Mouse (Mus musculus): ENCODE data around the gene Macrod1. TPM values are rescaled to one million over a fixed set of nuclear protein-coding genes. Genes with fewer than 3 reads are reported as not detected.

Gene Macrod1
- polyA plus RNA-seq (2015; fragmentation: Nextera tagmentation; extraction: Ambion mirVana) = 10.0 and 14.0 TPM in 2 replicates

DNA sequence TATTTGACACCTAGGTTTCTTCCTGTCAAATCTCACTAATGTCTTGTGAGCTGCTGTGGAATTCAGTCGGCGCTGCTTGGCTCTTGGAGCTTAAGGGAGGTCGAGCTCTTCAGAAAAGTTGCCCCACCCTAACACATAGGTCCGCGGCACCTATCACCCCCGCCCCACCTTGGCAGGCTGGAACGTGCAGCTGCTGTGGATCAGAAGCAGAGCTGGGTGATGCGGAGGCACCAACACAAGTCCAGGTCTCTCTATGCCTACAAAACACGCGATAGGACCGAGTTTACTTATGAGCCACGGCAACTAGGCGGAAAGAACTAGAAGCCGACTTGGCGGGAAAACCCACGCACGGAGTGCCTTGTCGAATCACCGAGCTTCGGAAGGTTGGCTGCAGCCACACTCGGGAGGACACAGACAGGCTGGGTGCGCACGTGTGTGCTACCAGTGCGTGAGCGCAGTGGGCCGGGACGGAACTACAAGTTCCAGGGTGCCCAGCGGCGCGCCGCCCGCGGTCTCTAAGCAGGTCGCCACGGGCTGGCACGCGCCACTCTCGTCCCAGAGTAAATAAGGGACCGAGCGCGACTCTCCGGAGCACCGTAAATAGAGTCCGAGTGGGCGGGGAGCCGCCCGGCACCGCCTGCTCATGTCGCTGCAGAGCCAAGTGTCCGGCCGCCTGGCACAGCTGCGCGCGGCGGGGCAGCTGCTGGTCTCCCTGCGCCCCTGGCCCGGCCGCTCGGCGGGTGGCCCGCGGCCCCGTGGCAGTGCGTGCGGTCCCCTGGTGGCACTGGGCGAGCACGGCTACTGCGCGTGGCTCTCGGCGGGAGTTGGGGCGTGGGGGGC lies at the start of gene Macrod1:
Macrod1 (plus strand) TSS at position 563 of the 840 bp plus-strand sequence.
- Histone ChIP-seq H3K9ac (ENCODE audit: low read length) (peak within 1 kb of the TSS; percentile 79), H3K27ac (ENCODE audit: low read length) (peak within 1 kb of the TSS; percentile 70), H3K4me1 (ENCODE audit: control insufficient read depth, insufficient read depth, low read length) (peaks cover 19% of the 10 kb centered on the region), H3K9me3 (replicated peaks; ENCODE audit: control insufficient read depth, low read length) (no peaks in the 10 kb centered on the region), H3K36me3 (ENCODE audit: control insufficient read depth, insufficient read depth, low read length) (no peaks in the 10 kb centered on the region), H3K27me3 (ENCODE audit: control insufficient read depth, insufficient read depth, low read length) (no peaks in the 10 kb centered on the region), H3K4me2 (ENCODE audit: low read depth, low read length) (peak within 1 kb of the TSS; percentile 99), H3K4me3 (replicated peaks; ENCODE audit: low read length) (peak within 1 kb of the TSS; percentile 69)
- under 1% methylated on average over 68 of the region's 72 CpGs for WGBS
- peak; percentile 80 for ATAC-seq (ENCODE audit: insufficient read depth, low FRiP score)

DNA sequence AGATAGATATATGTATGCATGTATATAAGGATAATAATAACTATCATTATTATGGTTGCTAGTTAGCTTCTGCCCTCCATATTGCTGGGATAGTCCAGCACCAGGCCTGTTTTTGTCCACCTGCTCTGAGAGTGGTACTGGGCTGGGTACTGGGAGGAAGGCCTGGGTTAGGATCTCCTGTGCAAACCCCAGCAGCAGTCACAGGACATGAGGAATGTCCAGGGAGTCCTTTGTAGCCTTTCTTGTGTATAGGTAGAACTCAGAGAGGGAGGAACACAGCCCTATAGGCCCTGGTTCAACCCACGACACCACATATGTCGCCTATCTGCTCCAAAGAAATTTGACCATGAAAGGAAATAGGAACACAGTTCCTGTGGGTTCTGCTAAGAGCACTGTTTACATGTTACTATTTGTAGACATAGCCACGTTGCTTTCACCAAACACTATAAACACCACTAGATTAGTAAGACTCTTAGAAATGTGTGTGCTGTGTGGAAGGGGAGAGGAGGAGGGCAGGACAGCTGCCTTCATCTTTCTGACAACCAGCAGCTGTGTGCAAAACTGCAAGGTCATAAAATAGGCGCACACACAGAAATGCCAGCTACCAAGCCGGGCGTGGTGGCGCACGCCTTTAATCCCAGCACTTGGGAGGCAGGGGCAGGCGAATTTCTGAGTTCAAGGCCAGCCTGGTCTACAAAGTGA lies 49.6 kb upstream of the Macrod1 start:
- ATAC-seq (ENCODE audit: insufficient read depth, low FRiP score) = 0 out of 2 replicates have a peak, but pooled peaks have one; percentile 29
- no peak overlapping the region for H3K4me3 ChIP-seq (replicated peaks; ENCODE audit: low read length)
- no peak overlapping the region for H3K9ac ChIP-seq (ENCODE audit: low read length)
- peaks cover 4% of the 10 kb centered on the region; the same call in 1 of the 2 replicates for H3K4me1 ChIP-seq (ENCODE audit: control insufficient read depth, insufficient read depth, low read length)
- no peaks in the 10 kb centered on the region for H3K27me3 ChIP-seq (ENCODE audit: control insufficient read depth, insufficient read depth, low read length)
- WGBS = 65% methylated on average over 9 of the region's 9 CpGs
- no peaks in the 10 kb centered on the region for H3K36me3 ChIP-seq (ENCODE audit: control insufficient read depth, insufficient read depth, low read length)
- peak overlapping the region; percentile 85 for H3K27ac ChIP-seq (ENCODE audit: low read length)
- H3K4me2 ChIP-seq (ENCODE audit: low read depth, low read length) = no peak overlapping the region
- H3K9me3 ChIP-seq (replicated peaks; ENCODE audit: control insufficient read depth, low read length) = no peaks in the 10 kb centered on the region

DNA sequence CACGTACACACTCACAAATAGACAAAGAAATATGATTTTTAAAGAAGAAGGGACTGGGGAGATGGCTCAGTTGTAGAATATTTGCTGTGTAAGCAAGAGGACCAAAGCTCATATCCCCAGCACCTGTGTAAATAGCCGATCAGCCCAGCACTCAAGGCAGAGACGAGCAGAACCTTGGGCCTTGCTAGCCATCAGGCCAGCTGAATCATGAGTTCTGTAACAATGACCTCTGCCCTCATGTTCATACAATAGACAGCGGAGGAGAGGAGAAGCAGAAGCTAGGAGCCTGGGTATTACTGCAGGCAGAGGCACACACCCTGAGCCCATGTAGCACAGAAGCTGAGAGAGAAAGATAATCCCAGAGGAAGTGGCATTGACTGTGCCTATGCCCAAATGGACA lies 44.2 kb upstream of the Macrod1 start:
- H3K27me3 ChIP-seq (ENCODE audit: control insufficient read depth, insufficient read depth, low read length) = no peaks in the 10 kb centered on the region
- no peaks in the 10 kb centered on the region for H3K4me1 ChIP-seq (ENCODE audit: control insufficient read depth, insufficient read depth, low read length)
- H3K4me2 ChIP-seq (ENCODE audit: low read depth, low read length) = no peak overlapping the region
- H3K27ac ChIP-seq (ENCODE audit: low read length) = no peak overlapping the region
- peak; percentile 58; the same call in 1 of the 2 replicates for ATAC-seq (ENCODE audit: insufficient read depth, low FRiP score)
- H3K4me3 ChIP-seq (replicated peaks; ENCODE audit: low read length) = no peak overlapping the region
- no peaks in the 10 kb centered on the region for H3K36me3 ChIP-seq (ENCODE audit: control insufficient read depth, insufficient read depth, low read length)
- WGBS = 62% methylated on average over 4 of the region's 4 CpGs
- H3K9ac ChIP-seq (ENCODE audit: low read length) = no peak overlapping the region
- H3K9me3 ChIP-seq (replicated peaks; ENCODE audit: control insufficient read depth, low read length) = no peaks in the 10 kb centered on the region

DNA sequence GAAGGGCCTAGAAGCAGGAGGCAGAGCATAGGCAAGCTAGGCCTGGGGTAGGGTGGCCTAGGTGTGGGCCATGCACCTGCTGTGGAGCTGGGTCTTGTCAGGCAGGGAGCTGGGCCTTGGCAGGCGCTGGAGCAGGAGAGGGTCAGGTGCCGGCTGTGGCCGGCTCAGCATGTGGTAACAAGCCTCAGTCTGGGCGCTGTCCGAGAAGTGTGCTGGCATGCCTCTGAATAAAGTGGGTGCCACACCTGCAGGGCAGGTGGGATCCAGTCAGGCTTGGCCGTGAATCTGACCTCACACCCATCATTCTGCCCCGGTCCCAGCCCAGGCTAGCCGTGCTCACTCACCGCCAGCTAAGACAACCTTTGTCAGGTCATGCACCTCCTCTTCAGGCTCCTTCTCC lies 42.6 kb upstream of the Macrod1 start:
- no peak for ATAC-seq (ENCODE audit: insufficient read depth, low FRiP score)
- no peaks in the 10 kb centered on the region for H3K4me1 ChIP-seq (ENCODE audit: control insufficient read depth, insufficient read depth, low read length)
- no peak overlapping the region for H3K4me3 ChIP-seq (replicated peaks; ENCODE audit: low read length)
- no peaks in the 10 kb centered on the region for H3K9me3 ChIP-seq (replicated peaks; ENCODE audit: control insufficient read depth, low read length)
- H3K36me3 ChIP-seq (ENCODE audit: control insufficient read depth, insufficient read depth, low read length) = no peaks in the 10 kb centered on the region
- H3K9ac ChIP-seq (ENCODE audit: low read length) = no peak overlapping the region
- H3K27ac ChIP-seq (ENCODE audit: low read length) = no peak overlapping the region
- H3K27me3 ChIP-seq (ENCODE audit: control insufficient read depth, insufficient read depth, low read length) = no peaks in the 10 kb centered on the region
- 82% methylated on average over 9 of the region's 9 CpGs for WGBS
- H3K4me2 ChIP-seq (ENCODE audit: low read depth, low read length) = no peak overlapping the region

DNA sequence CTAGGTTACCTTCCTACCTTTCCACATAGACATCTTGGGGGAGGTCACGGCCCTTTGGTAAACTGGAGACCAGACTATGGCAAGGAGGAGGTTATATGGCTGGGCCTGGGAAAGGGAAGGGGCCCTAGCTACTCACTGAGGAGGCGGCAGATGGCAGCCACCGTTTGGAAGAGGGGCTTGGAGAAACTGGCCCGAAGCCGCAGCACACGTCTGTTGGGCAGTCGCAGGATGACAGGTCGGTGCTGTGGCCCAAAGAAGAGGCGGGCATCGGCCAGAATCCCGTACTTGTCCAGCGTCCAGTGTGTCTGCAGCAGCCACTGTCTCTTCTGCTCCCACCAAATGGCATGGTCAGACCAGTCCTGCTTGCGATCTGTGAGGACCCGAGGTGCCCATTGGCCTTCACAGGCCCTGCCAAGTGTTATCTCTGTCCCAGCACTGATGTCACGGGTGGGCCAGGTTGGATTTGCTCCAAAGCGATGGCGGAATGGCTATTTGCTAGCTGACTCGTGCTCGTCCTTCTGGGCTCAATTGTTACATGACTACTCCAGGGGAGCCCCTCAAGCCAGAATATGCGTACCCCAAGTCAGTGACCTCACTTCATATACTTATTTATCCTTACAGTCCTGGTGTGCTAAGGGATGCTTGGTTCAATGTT lies 42.0 kb upstream of the Macrod1 start:
- Histone ChIP-seq H3K4me1 (ENCODE audit: control insufficient read depth, insufficient read depth, low read length) (no peaks in the 10 kb centered on the region), H3K36me3 (ENCODE audit: control insufficient read depth, insufficient read depth, low read length) (no peaks in the 10 kb centered on the region), H3K4me2 (ENCODE audit: low read depth, low read length) (no peak overlapping the region), H3K9me3 (replicated peaks; ENCODE audit: control insufficient read depth, low read length) (no peaks in the 10 kb centered on the region), H3K4me3 (replicated peaks; ENCODE audit: low read length) (no peak overlapping the region), H3K27ac (ENCODE audit: low read length) (no peak overlapping the region), H3K27me3 (ENCODE audit: control insufficient read depth, insufficient read depth, low read length) (no peaks in the 10 kb centered on the region), H3K9ac (ENCODE audit: low read length) (no peak overlapping the region)
- WGBS = 91% methylated on average over 20 of the region's 20 CpGs
- ATAC-seq (ENCODE audit: insufficient read depth, low FRiP score) = no peak

DNA sequence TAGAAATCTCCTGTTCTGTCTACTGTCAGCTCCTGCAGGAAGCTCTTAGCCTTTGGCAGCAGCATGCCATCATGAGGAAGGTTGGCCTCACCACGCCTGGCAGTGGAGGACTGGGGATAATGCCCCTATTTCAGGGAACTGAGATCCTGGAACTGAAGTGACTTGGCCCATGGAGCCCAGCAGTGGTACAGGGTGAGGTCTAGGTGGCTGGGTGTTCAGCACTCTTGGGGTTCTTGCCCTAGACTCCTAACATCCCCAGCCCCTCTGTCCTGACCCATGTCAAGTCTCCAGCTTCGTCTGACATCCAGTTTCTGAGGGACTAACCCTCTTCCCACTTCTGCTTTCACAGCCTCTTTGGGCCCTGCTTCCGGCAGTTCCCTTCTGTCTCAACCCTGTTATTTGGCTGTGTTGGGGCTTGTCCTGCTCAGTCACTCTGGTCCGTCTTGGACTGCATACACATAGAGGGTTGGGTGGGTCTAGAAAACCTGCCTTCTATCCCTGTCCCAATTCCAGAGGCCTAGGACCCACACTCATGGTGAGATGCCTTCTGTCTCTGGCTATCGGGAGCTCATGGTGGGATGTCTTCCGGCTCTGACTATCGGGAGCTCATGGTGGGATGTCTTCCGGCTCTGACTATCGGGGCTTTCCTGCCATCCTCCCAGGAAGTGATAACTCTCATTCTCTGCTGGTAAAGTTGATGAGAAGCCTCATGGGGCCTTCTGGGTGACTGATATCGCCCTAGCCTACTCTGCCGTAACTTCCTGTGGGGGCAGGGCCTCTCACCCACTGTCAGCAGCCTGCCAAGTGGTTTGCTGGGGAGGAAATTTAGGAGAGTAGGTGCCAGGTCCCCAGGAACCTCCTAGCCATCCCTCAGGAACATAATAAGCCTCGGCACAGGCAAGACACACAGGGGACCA lies 38.8 kb upstream of the Macrod1 start:
- Histone ChIP-seq H3K27ac (ENCODE audit: low read length) (peak overlapping the region; percentile 64), H3K4me3 (replicated peaks; ENCODE audit: low read length) (0 out of 2 replicates have a peak overlapping the region, but pooled peaks have one; percentile 4), H3K4me1 (ENCODE audit: control insufficient read depth, insufficient read depth, low read length) (no peaks in the 10 kb centered on the region), H3K4me2 (ENCODE audit: low read depth, low read length) (no peak overlapping the region; the same call in 1 of the 2 replicates), H3K9me3 (replicated peaks; ENCODE audit: control insufficient read depth, low read length) (no peaks in the 10 kb centered on the region), H3K27me3 (ENCODE audit: control insufficient read depth, insufficient read depth, low read length) (no peaks in the 10 kb centered on the region), H3K9ac (ENCODE audit: low read length) (0 out of 2 replicates have a peak overlapping the region, but pooled peaks have one; percentile 48), H3K36me3 (ENCODE audit: control insufficient read depth, insufficient read depth, low read length) (peaks cover 14% of the 10 kb centered on the region; the same call in 1 of the 2 replicates)
- WGBS = 70% methylated on average over 12 of the region's 12 CpGs
- no peak for ATAC-seq (ENCODE audit: insufficient read depth, low FRiP score)

DNA sequence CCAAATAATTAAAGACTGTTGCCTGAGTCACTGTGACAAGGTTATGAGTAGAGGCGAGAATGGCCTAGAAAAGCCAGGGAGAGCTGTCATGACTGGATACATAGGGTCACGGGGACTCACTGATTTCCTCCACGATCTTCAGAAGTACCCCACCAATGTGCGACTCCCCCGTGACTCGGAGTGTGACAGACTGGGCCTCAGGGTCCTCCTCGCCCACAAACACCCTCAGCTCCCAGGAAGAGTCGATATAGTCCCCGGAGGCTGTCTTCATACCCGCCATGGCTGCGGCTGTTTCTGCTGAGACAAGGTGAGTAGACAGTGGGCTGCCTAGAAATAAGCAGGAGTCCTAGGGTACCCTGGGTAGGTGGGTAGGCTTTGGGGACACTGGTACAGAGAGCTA lies 38.1 kb upstream of the Macrod1 start:
- peak overlapping the region; percentile 6 for H3K4me2 ChIP-seq (ENCODE audit: low read depth, low read length)
- H3K36me3 ChIP-seq (ENCODE audit: control insufficient read depth, insufficient read depth, low read length) = peaks cover 14% of the 10 kb centered on the region
- H3K9me3 ChIP-seq (replicated peaks; ENCODE audit: control insufficient read depth, low read length) = no peaks in the 10 kb centered on the region
- H3K27me3 ChIP-seq (ENCODE audit: control insufficient read depth, insufficient read depth, low read length) = no peaks in the 10 kb centered on the region
- H3K4me1 ChIP-seq (ENCODE audit: control insufficient read depth, insufficient read depth, low read length) = no peaks in the 10 kb centered on the region
- H3K9ac ChIP-seq (ENCODE audit: low read length) = peak overlapping the region; percentile 48; the same call in 1 of the 2 replicates
- WGBS = 87% methylated on average over 11 of the region's 11 CpGs
- H3K4me3 ChIP-seq (replicated peaks; ENCODE audit: low read length) = peak overlapping the region; percentile 12
- ATAC-seq (ENCODE audit: insufficient read depth, low FRiP score) = no peak
- H3K27ac ChIP-seq (ENCODE audit: low read length) = peak overlapping the region; percentile 64

DNA sequence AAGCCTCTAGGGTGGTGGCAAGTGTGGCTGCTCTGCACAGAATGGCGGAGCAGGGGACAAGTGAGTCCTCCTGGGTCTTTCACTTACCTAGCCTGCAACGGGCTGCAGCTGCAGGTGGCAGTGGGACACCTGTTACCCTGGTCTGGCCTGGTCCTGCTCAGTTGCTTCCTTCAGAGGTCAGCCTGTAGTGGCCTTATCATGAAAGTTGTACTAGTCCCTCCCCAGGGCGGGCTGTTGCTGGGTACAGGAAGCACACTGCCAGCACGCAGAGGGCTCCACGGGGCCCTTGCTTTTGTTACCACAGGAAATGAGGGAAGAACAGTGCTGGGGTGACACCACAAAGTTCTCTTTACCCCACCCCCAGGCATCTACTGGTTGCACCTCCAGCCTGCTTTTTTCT lies 37.4 kb upstream of the Macrod1 start, which contains the start of gene Fermt3:
Fermt3 (minus strand) TSS at position 279 of the 400 bp plus-strand sequence.
- Histone ChIP-seq H3K27me3 (ENCODE audit: control insufficient read depth, insufficient read depth, low read length) (no peaks in the 10 kb centered on the region), H3K9ac (ENCODE audit: low read length) (peak within 1 kb of the TSS; percentile 48; the same call in 1 of the 2 replicates), H3K9me3 (replicated peaks; ENCODE audit: control insufficient read depth, low read length) (no peaks in the 10 kb centered on the region), H3K4me1 (ENCODE audit: control insufficient read depth, insufficient read depth, low read length) (no peaks in the 10 kb centered on the region), H3K36me3 (ENCODE audit: control insufficient read depth, insufficient read depth, low read length) (peaks cover 18% of the 10 kb centered on the region), H3K4me2 (ENCODE audit: low read depth, low read length) (peak within 1 kb of the TSS; percentile 6), H3K27ac (ENCODE audit: low read length) (peak within 1 kb of the TSS; percentile 64), H3K4me3 (replicated peaks; ENCODE audit: low read length) (peak within 1 kb of the TSS; percentile 12)
- 70% methylated on average over 5 of the region's 5 CpGs for WGBS
- peak; percentile 71 for ATAC-seq (ENCODE audit: insufficient read depth, low FRiP score)
